Mouse (Mus musculus) brain, embryonic 14.5 days (tissue): ENCODE measurements around the gene Mgmt. TPM values are rescaled to one million over a fixed set of nuclear protein-coding genes. Genes with fewer than 3 reads are reported as not detected.

Experiments
- DNase-seq: peaks from one replicate; pipeline ENCODE4 v3.0.0-alpha.2; 2011; ENCODE audit warnings: low read depth
- CTCF ChIP-seq: fragments of 200-500 bp; IDR thresholded peaks from 2 replicates; pipeline ENCODE4 v1.5.1; 2012; ENCODE audit warnings: inconsistent platforms, mild to moderate bottlenecking, moderate library complexity, borderline replicate concordance; ENCODE audit not compliant: insufficient read depth, insufficient read length; ENCODE audit errors: extremely low read depth
- POLR2A ChIP-seq: fragments of 200-500 bp; IDR thresholded peaks from 2 replicates; pipeline ENCODE4 v1.6.1; 2012; ENCODE audit warnings: mild to moderate bottlenecking, inconsistent platforms, borderline replicate concordance; ENCODE audit not compliant: poor library complexity, insufficient read depth, insufficient read length, severe bottlenecking; ENCODE audit errors: extremely low read depth
- polyA plus RNA-seq: library from polyadenylated mRNA; depleted of rRNA; stranded (reverse); fragments of >200 nt; gene quantifications from 2 replicates; pipeline ENCODE4 v1.2.3, GENCODE M21; 2012; rRNA removed

Mgmt gene
- 0.62 and 0.85 TPM in 2 replicates for polyA plus RNA-seq

GRCm38 (mm10) chr7:136894106-136894986 lies at the start of gene Mgmt:
Gene Mgmt (plus strand): TSS chr7:136894614.
- peak; percentile 96 for DNase-seq
- TF ChIP-seq CTCF (no peak), POLR2A (no peak)

GRCm38 (mm10) chr7:136844835-136845234 lies 49.6 kb upstream of the Mgmt start:
- DNase-seq: peak; percentile 76
- TF ChIP-seq CTCF (no peak), POLR2A (no peak)

- peak; percentile 83 for DNase-seq
- TF ChIP-seq POLR2A: no peak
- TF ChIP-seq CTCF: no peak
These were observed 49.1 kb upstream of the Mgmt start for GRCm38 (mm10) chr7:136845321-136845720.

DNA sequence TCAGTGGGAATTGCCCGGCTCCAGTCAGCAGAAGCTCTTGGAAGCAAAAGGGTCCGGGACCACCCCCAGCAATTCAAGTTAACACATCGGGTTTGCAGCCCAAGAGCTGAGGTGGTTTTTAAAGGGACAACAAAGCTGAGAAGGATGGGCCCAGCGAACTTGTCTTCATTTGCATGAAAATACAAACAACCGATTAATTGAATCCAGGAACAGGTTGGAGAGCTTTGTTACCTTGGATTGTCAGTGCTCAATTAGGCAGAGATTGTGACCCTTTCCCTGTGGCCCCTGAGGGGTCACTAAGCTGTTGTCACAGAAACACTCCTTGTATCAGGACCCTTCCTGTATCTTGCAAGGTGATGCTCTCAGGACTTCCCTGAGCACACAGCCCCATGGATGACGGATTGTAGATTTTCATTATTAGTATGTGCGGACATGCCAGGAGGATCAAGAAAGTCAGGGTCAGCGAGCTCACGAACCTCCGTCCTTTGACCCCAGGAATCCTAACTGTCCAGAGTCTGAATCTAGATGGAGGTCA lies 48.3 kb upstream of the Mgmt start:
- no peak for TF ChIP-seq POLR2A
- TF ChIP-seq CTCF: no peak
- peak; percentile 59 for DNase-seq

DNA sequence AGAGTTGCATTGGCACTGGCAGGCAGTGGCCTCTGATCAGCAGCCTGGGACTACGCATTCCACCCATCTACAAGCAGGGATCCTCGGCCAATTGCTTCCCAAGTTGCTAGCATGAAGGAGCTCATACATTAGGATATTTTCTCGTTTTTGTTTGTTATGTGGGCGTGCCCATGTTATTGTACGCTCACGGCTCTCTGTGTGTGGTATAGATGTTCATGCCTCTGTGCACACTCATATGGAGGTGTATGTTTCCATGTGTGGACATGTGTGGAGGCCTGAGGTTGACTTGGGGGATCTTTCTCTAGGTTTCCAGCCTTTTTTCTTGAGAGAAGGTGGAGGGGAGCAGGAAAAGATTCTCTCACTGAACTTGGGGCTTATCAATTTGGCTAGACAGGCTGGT lies 46.8 kb upstream of the Mgmt start:
- TF ChIP-seq POLR2A: no peak
- TF ChIP-seq CTCF: no peak
- no peak for DNase-seq

GRCm38 (mm10) chr7:136848761-136849160 lies 45.7 kb upstream of the Mgmt start:
- no peak for TF ChIP-seq POLR2A
- no peak for TF ChIP-seq CTCF
- DNase-seq: no peak

GRCm38 (mm10) chr7:136849811-136850210 lies 44.6 kb upstream of the Mgmt start:
- no peak for DNase-seq
- no peak for TF ChIP-seq POLR2A

DNA sequence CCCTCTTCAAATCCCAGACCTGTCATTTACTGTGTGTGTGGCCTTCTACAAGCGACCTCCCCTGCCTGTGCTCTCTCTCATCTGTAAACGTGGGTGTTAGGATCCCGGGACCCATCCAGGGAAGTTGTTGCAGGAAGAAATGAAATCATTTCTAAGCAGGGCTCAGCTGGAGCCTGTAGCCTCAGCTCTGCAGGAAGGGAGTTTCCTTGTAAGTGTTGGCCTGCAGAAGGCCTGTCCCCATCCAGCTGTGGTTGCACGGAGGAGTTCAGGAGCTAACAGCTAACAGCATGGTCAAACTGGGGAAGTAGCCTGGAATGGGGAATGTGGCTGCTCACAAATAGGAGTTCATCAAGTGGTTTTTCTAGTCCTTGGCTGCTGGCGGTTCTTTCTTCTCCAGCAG lies 44.1 kb upstream of the Mgmt start:
- TF ChIP-seq CTCF: no peak
- TF ChIP-seq POLR2A: no peak
- DNase-seq: no peak

GRCm38 (mm10) chr7:136851946-136852345 lies 42.5 kb upstream of the Mgmt start:
- TF ChIP-seq POLR2A (no peak), CTCF (no peak)

DNA sequence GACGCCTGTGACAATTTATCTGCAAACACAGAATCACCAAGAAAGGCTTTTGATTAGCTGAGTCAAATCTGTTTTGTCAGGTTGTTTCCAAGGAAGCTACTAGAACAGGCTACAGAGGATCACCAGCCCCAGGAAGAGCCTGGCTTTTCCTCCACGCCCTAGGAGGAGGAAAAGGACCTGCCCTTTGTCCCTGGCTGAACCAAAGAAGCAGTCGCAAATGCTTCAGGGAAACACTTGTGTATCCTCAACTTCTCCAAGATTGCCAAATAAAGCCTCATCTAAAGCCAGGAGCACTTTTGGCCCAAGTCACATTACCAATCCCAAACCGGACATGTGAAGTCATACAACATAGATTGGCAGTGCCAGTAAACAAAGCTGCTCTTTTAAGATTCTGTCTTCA lies 41.7 kb upstream of the Mgmt start:
- no peak for DNase-seq
- TF ChIP-seq CTCF: no peak
- TF ChIP-seq POLR2A: no peak

More at GRCm38 (mm10) chr7:136851946-136852345, 42.5 kb upstream of the Mgmt start:
- DNase-seq: no peak

DNA sequence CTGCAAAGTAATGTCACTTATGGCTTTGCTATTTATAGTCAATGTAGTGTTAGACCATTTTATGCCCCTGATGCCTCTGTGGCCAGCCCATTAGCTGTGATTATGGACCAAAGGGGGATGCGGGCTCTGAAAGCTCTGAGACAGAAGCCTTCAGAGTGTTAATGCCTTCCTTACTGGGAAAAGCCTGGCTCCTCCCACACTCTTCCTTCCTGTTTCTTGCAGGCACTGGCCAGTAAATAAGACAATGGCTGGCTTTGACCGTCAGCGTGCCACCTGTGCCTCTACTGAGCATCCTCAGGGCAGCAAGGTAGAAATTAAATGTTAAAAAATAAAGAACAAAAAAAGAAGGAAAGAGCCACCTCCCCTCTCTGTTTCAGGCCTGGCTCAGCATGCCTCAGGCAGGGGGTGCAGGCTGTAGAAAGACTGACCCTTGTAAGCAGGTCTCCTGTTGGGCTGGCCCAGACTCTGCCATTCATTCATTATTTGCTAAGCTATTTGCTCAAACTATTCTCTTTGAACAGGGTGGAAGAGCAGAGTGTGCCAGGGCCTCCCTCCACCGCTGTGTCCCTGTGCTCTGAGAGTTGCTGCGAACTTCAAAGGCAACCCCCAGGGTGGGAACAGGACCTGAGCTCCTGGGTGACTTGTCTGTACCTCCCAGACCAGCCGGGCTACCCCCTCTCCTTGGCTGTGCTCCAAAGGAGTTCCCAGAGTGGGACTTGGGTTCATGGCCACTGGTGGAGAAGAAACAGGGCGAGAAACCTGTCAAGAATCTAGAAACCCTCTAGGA lies 29.5 kb upstream of the Mgmt start:
- DNase-seq: peak; percentile 39
- TF ChIP-seq CTCF: no peak
- TF ChIP-seq POLR2A: no peak
